Mouse (Mus musculus) regulatory T cell (primary cell): ENCODE measurements around the gene Mtmr10.

Source experiments
- in situ Hi-C: fragments of 300-600 bp; cut with MboI, MseI; formaldehyde crosslinking; loops from one replicate; pipeline ENCODE4 v1.15.1; 2025; ENCODE audit warnings: high pct_unique_total_duplicates

Gene Mtmr10

DNA sequence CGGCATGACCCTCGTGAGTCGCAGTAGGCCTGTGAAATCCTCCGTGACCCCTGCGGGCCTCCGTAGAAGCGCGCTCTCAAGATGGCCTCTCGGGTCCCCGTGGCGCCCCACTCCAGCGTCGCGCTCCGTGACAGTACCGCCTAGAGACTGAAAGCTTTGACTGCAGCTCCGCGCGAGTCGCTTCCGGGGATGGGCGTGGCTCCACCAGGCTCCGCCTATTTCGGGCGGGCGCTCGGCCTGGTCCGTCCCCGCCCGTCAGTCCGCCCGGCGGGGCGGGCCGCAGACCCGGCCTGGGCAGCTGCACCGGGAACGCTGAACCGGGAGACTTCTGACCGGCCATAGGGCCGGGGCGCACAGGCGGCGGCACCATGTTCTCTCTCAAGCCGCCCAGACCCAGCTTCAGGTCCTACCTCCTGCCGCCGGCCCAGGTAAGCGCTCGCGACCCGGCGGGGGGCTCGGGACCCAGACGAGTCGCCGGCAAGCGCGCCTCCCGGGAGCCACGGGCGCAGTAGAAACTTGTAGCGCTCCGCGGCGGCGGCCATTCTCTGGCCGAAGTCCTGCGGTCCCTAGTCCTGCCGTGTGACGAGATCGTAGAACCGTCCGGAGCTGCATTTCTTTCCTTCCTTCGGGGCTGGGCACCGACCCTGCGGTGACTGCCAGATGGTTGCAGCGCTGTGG is at the start of gene Mtmr10:
Gene Mtmr10, plus strand, starts transcription at position 240 of the 678 bp plus-strand sequence.
- in situ Hi-C loops = no loop called here

DNA sequence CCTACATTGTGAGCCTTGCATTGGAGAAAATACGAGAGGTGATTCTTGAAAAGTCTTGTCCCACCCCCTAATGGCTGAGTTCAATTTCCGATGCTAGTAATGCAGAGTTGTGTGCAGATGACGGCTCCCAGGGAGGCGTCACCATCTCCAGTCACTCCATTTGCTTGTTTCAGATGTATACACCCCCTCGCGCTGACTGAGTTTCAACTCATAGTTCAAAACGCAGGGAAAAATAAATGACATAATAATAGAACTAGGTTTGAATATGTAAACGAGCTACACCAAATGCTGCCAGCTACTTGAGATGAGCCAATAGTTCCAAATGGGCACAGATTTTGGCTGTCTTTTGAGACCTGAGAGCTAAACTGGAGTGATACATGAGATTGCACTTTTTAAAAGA is 49.7 kb upstream of the Mtmr10 start:
- in situ Hi-C loops = no loop called here

DNA sequence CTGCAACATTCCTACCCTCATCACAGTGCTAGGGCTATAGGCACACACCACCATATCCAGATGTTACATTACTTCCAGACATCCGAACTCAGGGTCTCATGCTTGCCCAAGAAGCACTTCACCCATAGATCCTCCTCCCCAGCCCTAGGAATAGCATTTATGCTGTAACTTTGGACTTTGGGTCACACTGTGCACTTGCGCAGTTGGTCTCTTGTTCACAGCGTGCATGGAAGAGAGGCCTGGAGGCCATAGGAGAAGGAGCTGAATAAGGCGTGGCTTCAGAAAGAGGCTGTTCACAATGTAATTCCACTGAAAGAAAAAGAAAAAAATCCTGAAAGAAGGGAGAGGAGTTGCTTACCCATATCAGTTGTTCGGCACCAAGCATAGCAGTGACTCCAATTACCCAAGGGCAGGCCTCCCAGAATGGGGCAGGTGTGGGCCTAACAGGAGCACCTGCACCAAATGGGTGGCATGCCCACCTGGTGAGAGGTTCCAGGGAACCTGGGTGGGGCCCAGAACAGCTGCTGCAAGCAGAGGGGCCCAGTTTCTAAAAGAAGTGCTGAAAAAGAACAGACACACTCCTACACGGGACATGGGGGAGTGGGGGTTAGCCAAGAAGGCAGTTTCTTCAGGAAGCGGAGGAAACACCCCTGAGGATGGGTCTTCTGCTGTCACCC is 48.9 kb upstream of the Mtmr10 start:
- in situ Hi-C loops = no loop called here

DNA sequence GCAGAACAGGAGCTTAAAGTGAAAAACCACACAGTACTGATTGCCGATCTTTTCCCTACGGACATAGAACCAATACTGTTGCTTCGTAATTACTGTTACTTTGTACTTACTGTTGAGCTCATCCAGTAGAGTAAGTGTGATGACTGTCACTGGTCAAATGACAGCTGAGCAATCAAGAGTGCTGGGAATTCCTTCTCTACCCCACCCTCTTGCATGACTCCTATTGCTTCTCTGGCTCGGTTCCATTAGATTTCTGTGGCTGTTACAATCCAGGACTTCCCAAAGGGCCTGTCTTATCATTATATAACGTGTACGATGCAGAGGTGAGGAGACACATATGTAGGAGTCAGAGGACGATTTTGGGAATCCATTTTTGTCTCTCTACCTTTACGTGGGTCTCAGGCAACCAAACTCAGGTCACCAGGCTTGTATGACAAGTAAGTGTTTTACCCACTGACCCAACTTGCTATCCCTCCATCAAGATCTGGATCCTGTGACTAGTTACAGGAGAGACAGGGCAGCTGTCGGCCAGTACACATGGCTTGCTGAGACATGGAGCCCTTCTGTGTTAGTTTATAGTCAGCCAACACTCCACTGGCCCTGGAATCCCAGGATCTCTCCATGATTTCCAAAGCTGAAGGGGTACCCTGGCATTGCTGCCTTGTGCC is 48.2 kb upstream of the Mtmr10 start:
- in situ Hi-C loops = no loop called here

DNA sequence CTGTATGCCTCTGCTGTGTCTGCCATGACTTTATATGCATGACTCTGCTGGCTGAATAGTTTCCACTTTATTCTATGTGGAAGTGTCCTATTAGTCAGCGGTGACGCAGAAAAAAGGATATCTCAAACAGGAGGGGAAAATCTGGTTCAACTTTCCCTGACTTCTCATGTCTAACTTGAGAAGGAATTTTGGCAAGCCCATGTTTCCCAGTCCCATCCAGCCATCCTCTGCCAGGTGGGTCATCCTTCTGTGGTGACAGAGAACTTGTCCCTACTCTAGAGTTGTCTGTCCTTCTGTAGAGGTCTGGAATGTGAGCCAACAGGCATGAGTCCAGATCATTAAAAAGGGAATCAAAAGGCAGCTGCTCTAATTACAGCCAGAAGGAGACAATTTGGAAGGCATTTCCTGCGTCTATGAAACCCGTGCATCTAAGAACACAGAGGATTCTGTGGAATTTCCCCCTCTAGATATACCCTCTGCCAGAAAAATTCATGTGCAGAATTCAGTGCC is 47.6 kb upstream of the Mtmr10 start:
- in situ Hi-C loops = no loop called here

DNA sequence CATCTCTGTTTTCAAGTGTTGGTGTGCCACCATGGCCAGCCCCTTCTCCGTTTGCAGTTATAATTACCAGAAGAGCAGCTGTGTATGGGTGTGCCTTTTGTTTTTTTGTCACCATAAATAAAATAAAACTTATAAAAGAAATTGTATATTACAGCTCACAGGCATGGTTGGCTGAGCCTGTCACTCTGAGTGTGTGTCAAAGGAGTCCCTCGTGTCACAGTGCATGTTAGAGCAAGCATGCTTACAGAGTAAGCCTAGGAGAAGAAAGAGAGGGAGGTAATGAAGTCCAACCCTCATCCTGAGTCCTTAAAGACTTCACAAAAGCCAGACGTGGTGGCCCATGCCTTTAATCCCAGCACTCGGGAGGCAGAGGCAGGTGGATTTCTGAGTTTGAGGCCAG is 45.0 kb upstream of the Mtmr10 start:
- in situ Hi-C loops = no loop called here

DNA sequence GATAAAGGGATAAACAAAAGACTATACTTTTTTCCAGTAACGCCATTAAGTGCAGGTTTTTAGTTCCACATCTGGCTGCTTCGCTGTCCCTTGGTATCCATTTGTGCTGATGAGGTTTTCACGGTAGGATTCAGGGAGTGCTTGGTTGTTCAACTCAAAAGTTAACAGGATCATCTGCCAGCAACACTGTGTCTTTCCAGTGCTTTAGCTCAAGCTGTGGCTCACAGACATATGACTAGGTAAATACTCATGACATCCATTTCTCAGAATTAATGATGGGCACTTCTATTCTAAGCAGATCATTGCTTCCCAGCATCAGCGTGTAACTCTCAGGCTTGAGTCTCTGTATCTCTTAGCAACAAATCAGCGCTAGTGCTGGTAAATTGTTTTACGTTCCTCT is 43.1 kb upstream of the Mtmr10 start:
- in situ Hi-C loops = no loop called here

DNA sequence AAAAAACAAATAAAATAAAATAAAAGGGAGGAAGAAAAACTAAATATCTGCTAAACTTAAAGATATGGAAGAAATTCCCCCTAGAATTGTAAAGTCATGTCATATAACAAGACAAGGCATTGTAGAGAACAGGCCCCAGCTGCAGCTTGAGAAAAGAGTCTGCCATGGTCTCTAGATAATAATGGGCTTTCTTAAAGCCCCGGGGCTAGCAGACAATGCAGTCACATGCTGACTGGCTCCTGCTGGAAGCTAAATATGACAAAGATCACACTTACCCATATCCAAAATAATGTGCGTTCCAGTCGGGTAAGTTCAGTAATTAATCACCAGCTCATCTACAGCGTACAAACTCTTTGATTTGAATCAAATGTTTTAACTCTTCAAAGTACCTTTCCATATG is 40.7 kb upstream of the Mtmr10 start:
- in situ Hi-C loops = no loop called here

DNA sequence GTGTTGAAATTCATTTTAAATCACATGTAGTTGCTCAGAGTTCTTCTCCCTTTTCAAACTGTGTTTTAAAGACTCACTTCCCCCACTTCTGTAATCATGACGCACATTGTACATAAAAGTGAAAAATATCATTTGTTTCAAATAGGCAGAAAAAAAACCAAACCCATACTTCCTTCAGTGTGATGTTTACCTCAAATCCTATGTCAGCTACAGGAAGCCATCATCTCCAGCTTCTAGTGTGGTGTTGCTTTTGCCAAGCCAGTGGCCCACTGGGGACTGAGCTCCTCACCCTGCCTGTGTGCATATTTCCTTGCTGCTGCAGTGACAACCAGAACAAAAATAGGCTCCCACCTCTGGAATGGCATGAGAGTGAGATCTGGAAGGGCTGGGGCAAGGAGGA is 39.1 kb upstream of the Mtmr10 start:
- in situ Hi-C loops = no loop called here

DNA sequence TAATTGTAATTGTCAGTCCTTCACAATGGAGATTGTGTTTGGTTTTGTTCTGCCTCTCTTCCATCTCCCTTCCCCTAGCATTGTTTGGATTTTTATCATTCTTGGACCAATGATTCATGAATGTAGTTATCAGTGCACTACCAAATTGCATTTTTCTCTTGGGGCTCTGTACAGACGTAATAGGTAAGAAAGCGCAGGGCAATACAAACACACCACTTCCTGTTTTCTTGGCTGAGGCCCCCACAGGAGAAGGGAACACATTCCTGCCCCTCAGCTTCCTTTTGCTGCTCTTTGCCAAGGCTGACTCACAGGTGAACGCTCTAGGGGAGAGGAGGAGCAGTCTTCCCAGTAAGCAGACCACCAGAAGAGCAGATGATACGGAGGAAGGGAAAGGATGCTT is 37.7 kb upstream of the Mtmr10 start:
- in situ Hi-C loops = no loop called here

DNA sequence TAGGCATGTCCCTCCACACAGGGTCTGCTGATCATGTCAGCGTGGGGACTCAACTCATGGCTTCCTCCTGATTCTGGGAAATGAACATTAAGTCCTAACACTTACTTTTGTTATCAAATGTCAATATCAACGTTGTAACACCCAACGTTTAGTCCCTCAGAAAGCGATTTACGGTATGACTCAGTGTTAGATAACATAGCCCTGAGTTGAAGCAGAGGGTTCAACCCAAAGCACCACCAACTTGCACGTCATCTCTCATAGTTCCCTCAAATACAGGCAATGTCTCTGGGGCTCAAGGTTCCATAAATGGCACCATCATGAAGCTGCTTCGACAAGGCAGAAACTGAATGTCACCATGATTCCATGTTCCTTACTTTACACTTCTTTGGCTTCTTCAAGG is 37.0 kb upstream of the Mtmr10 start:
- in situ Hi-C loops = no loop called here

DNA sequence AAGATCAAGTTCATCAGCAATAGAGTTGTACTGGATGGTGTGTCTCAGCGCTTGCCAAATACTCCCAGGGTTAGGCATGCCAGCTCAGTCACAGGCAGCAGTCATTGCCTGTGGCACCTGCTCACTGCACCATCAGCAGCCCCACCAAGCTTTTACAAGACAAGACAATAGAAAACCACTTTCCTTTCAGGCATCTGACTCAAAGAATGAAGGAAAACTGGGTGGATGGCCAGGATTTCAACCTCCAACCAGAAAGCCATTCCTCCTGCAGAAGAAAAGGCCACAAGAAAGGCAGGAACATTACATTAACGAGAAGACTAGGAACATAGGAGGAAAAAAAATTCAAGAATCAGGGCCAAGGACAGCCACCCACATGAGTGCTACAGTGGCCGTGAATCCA is 33.7 kb upstream of the Mtmr10 start:
- in situ Hi-C loops = no loop called here

DNA sequence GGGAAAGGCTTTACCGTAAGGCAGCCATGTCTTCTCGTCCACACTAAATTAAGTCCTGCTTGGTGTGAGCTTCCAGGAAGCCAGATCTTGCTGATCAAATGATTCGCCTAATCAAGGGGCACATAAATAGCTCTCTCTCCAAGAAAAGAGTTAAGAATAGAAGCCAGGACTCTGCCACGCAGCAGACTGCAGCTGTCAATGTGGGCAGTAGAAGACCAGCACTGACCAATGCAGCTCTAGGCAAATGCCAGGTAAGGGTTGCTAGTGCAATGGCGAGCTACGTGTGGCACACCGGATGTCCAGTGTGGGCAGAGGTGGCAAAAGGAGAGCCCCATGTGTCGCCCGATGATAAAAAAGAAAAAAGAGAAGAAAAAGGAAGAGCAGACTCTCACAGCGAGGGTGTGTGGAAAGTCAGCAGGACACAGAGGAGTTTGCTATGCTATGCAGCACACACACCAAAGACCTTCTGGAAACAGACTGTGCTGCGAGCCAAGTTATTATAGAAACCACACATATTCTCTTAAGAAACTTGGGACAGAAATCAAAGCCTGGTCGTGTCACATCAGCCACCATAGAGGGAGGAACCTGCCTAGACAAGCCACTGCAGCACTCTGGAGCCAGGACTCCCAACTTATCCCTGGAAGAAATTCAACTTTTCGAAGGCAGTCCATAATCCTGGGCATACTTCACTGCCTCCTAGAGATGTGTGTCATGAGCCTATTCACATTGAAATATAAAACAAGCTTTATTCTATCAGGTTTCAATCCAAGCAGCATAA is 21.8 kb upstream of the Mtmr10 start:
- in situ Hi-C loops = no loop called here

DNA sequence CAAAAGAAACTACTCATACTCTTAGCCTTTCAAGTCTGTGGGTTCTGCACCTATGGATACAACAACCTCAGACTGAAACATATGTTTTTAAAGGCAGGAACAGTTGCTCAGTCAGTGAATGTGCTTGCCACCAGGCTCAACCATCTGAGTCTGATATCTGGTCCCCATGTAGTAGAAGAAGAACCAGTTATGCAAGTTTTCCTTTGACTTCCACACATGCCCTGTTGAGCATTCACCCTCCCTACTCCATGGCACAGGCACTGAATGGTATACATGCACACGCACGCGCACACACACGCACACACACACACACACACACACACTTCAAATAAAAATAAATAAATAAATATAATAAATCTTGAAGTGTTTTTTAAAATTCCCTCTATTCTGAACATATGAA is 20.9 kb upstream of the Mtmr10 start:
- in situ Hi-C loops = no loop called here

DNA sequence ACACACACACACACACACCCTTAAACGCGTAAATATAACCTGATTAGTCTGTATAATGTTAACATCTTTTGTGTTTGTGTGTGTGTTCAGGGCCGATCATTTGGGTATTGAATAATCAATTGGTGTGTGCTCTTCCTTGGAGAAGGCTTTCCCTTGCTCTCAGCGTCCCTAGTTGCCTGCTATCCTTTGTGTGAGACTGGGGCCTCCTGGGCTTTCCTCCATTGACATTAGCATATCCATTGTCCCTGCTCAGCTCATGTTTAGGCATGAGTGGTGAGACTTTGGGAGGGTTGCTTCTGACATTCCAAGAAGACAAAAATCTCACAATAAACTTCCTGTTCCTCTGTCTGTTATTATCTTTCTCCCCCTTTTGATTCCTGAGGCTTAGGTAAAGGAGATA is 15.5 kb upstream of the Mtmr10 start:
- in situ Hi-C loops = no loop called here

DNA sequence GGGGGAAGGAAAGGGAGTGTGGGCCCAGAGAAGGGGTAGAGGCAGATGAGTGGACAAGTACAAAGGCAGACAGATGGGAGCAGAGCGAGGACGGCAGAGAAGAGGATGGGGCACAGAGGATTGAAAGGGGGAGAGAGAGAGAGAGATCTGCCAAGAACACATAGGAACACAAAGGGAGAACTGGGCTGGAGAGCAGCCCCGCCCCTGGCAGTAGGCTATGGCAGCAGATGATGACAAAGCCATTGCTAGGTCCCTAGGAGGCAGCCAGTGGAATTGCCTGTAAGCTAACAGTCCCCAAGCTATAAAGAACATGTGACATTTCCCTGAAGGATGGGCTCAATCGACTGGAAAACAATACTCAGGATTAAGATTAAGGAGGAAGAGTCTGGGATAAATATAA is 11.9 kb upstream of the Mtmr10 start:
- in situ Hi-C loops = no loop called here

DNA sequence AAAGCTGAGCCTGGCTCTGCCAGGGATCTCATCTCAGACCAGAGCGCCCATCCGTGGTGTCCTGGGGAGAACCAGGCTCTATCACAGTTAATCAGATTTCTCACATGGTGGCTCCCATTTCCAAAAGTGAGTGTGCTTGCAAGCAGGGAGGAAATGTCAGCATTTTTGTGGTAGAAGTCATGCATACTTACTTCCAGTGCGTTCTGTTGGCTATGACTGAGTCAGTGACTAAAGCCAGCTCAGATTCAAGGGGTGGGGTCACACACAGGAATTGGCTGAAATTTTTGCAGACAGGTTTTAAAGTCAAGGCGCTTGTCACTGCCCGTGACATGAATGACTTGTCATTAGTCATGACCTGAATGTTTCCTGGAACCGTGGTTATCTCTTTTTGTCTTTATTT is 10.5 kb upstream of the Mtmr10 start:
- in situ Hi-C loops = no loop called here

DNA sequence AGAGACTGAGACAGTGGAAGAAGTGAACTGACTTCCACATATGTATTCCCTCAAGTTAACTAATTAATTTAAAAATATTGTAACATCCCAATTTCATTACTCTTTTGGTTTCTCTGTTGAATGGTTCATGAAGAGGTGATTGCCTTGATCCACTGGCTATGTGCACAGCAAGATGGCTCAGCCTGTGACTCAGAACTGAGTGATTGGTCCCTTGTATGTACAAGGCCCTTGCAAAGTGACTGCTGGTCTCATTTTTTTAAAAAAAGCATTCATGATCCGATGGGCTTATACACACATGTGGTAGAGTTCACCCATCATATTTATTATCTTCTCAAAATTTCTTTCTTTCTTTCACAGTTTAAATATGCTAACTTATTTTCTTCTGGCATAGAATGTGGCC is 8.9 kb upstream of the Mtmr10 start:
- in situ Hi-C loops = no loop called here

DNA sequence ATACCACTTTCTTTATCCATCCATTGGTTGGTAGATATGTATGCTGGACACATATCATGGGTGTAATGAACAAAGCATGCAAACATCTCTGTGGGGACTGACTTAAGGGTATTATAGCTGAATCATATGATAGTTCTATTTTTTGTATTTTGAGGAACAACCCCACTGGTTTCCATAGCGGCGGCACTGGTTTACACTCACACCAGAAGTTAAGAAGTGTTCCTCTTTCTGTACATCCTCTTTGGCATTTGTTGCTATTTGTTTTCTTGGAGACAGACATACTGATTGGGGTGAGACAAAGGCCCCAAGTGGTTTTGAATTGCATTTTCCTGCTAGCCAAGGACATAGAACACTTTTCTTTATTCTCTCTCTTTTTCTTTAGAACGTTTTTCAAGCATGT is 7.9 kb upstream of the Mtmr10 start:
- in situ Hi-C loops = no loop called here

DNA sequence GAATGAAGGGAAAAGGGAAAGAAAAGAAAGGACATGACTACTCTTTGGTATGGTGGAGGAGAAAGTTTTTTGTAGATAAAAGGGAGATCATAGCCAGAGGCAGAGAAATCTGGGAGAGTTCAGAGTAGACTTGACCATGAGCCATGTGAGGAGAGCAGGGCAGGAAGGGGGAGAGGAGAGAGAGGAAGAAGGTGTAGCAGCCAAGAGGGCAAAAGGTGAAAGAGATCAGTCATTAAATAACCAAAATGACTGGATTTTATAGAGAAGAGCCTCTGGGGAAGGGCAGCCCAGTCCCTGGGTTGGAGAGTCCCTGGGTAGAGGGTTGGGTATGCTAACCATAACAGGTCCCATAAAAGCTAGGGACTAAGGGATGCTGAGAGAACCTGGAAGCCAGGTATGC is 887 bp upstream of the Mtmr10 start:
- in situ Hi-C loops = no loop called here

DNA sequence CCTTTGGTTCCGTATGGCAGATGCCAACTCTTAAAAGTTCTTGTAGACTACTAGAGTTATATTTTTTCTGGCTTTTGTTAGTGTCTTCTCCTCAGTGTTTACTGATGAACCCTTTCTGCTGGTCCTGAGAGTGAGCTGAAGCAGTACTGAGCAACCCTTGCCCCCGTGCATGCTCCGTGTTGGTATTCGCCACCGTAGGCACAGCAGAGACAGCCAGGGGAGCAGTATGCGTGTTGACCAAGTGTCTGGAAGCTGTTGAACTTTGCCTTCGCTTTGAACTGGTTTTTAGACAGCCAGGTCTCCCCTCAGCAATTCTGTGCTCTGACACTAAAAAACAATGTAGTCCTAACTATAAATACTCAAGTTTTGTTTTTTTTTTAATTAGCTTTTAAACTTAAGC is 2.0 kb downstream of the Mtmr10 start:
- in situ Hi-C loops = no loop called here

DNA sequence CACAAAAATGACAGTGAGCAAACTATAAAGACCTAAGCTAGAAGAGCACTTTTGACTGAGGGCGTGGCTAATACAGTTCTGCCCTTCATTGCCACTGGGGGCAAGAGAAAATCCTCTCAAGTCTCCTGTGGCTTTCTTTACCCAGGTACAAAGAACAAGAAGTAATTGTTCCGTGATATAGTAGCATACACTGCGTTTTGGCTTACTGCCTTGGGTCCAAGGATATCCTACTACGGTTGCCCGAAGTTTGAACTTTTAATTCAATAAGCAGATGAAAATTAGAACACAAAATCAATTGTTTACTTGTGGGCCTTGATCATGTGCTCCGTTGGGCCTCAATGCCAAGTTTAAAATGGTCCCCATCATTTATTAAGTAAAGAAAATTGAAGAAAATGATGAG is 3.0 kb downstream of the Mtmr10 start:
- in situ Hi-C loops = no loop called here
